Mouse (Mus musculus) bone marrow macrophage, adult 2 months (primary cell): ENCODE results near the gene Gria4.

Source experiments
- CTCF ChIP-seq: IDR thresholded peaks from 2 replicates; pipeline ENCODE4 v1.5.1; 2012; ENCODE audit warnings: low read depth, mild to moderate bottlenecking, low read length, moderate library complexity
- POLR2A ChIP-seq: IDR thresholded peaks from 2 replicates; pipeline ENCODE4 v1.6.1; 2012; ENCODE audit warnings: mild to moderate bottlenecking, low read depth, low read length, borderline replicate concordance

GRCm38 (mm10) chr9:4505087-4505486, 290.9 kb downstream of the Gria4 start:
- no peak for TF ChIP-seq CTCF
- TF ChIP-seq POLR2A, result no peak
